Mouse (Mus musculus) cortical plate, adult 2 months (tissue): ENCODE results near the gene Tac4.

Experiments used
- CTCF ChIP-seq: fragments of 200-500 bp; IDR thresholded peaks from 2 replicates; pipeline ENCODE4 v1.5.1; 2011; ENCODE audit warnings: mild to moderate bottlenecking, control low read depth, low read length; ENCODE audit not compliant: insufficient read depth; ENCODE audit errors: extremely low read depth
- POLR2A ChIP-seq: fragments of 200-500 bp; IDR thresholded peaks from 2 replicates; pipeline ENCODE4 v1.6.1; 2011; ENCODE audit warnings: mild to moderate bottlenecking, low read length, control low read depth; ENCODE audit not compliant: insufficient read depth; ENCODE audit errors: extremely low read depth

DNA sequence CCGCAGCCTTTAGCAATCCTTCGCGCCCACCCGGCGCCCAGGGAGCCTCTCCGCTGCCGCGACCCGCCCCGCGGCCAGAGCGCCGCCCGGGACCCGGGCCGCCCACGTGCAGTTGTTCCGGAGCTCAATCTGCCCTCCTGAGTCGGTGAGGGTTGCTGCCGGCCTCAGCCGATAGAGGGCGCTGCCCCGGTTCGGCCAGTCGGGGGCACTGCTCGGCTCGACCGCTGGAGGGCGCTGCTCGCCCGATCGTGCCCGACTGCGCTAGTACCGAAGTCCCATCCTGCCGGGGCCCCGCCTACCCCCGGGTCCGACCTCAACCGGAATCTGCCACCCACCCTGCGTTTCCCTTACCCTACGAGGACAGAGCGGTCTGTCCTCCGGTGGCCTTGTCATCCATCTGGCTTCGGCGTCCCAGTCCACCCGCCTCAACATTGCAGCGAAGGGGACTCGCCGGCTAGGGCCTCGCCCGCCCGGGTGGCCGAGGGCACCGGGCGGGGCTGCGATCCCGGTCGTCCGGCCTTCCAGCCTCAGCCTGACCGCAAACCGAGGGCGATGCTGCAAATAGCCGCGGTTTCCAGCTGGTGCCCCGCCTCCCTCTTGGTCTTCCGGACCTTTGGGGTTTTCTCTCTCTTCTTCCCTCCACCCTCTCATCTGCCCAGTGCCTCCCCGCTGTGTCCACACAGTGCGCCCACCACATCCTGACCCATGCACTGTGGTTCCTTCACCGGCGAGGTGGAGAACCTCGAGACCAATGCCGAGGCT lies 2.1 kb upstream of the Tac4 start:
- TF ChIP-seq POLR2A (no peak), CTCF (peak; percentile 88)
